Mouse (Mus musculus): ENCODE measurements around the gene Gm973. TPM values are rescaled to one million over a fixed set of nuclear protein-coding genes. Genes with fewer than 3 reads are reported as not detected.

The Gm973 gene
- not detected for polyA plus RNA-seq (2014; fragmentation: Illumina TruSeq; extraction: RNeasy Lipid Tissue Mini Kit (QIAGEN cat#74804); ENCODE audit: low read depth, low replicate concordance)

DNA sequence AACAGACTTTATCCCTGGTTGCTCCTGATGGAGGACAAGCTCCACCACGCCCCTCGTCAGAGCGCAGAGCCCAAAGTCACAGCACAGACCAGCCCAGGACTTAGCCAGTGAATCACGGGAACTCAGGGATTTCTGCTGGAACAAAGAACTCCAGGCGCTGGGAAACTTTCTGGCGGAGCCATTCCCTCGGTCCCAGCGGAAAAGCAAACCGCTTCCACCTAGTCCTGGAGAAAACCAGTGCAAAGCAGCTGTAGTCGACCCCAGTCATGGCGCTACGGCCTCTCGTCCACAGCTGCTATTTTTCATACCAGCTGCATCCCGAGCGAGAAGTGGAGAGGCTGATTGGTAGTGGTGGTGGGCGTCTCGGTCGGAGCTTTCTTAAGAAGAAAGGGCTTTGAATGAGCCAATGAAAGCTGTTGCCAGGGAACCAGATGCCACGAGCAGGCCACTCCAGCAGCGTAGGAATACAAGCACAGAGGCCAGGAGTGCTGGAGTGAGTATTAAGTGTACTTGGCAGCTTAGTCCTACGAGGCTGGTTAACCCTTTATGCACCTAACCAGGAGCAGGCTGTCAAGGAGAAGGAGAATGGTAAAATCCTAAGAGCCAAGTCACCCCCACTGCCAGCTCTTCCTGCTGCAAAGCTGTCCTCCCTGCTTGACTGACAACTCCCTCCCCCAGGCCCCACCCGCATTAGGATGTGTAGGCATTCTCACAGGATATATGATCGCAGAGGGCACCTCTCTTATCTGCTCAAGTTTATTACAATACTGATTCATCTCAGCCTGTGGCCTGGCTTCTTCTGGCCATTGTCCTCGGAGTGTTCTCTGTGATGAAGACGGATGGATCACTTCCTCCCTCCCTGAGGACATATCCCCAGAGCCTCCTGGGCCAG lies at the start of gene Gm973:
TSS of gene Gm973 (plus strand) at position 239 of the 892 bp plus-strand sequence.

DNA sequence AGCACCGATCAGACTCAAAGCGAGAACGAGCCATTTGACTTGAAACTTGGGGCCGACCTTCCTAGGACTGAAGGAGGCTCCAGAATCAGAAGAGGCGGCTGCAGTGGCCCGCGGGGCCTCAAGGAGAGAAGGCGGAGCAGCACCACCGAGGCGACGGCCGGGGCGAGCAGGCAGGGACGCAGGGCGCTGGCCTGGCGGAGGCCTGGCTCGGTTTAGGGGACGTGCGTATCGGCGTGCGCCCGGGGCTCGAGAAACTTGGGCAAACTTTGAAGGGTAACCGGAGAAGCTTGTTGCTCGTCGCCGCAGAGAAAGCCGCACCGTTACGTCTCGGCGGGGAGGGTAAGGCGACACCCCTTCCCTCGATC lies 33.8 kb upstream of the Gm973 start, which contains the start of gene Fzd7:
TSS of gene Fzd7 (plus strand) at position 94 of the 365 bp plus-strand sequence.

GRCm38 (mm10) chr1:59670641-59671168 lies 154.6 kb downstream of the Gm973 start, which contains the start of gene Sumo1:
TSS of gene Sumo1 (minus strand) at chr1:59670834.

DNA sequence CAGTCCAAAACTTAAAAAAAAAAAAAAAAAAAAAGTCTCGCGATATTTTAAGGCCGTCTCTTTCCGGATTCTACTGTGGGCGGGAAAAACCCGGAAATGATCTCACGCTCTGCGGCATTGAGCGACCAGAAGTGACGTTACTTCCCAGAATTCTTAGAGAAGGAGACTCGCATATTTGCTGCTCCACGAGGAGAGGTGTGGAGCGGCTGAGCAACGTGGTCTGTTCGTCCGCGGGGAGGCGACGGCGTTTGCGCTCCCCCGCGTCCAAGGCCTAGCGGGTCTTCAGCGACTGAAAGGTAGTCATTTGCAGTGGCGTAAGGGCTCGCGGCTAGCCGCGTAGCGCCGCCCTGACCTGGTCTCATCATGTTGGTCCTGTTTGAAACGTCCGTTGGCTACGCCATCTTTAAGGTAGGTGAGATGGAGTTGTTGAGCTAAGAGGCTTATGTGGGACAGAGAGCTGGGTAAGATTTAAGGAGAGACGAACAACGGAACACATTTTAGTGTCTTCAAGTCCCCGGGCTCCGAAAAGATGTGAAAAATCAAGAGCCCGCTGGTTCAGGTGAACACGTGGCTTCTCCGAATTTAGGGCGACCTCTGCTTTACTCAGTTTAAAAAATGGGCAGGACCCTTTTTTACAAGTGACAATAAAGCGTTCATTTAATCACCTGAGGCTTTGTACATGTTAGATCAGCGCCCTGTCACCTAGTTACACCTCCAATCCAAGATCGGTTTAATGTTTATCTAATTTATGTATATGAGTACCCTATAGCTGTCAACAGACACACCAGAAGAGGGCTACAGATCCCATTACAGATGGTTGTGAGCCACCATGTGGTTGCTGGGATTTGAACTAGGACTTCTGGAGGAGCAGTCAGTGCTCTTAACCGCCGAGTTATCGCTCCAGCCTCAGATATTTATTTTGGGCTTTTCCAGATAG lies 169.0 kb downstream of the Gm973 start, which contains the start of gene Nop58:
TSS of gene Nop58 (plus strand) at position 153 of the 937 bp plus-strand sequence.

Other genes with a start within 250 kb of the Gm973 start
- gene Fzd7, start 33.8 kb upstream of the Gm973 start, polyA plus RNA-seq (2014; fragmentation: Illumina TruSeq; extraction: RNeasy Lipid Tissue Mini Kit (QIAGEN cat#74804); ENCODE audit: low read depth, low replicate concordance), result 23.3 TPM
- gene Sumo1, start 154.6 kb downstream of the Gm973 start, polyA plus RNA-seq (2014; fragmentation: Illumina TruSeq; extraction: RNeasy Lipid Tissue Mini Kit (QIAGEN cat#74804); ENCODE audit: low read depth, low replicate concordance), result 663 TPM
- gene Nop58, start 168.7 kb downstream of the Gm973 start, polyA plus RNA-seq (2014; fragmentation: Illumina TruSeq; extraction: RNeasy Lipid Tissue Mini Kit (QIAGEN cat#74804); ENCODE audit: low read depth, low replicate concordance), result 401 TPM
- gene Bmpr2, start 247.1 kb downstream of the Gm973 start, polyA plus RNA-seq (2014; fragmentation: Illumina TruSeq; extraction: RNeasy Lipid Tissue Mini Kit (QIAGEN cat#74804); ENCODE audit: low read depth, low replicate concordance), result 64.0 TPM

Measured in sigmoid colon, adult 10 weeks (tissue).